Mouse (Mus musculus): ENCODE measurements around the gene Usp48. TPM values are rescaled to one million over a fixed set of nuclear protein-coding genes. Genes with fewer than 3 reads are reported as not detected.

Usp48 gene
- 10 to 100 TPM; 79.4 to 87.8 TPM for polyA plus RNA-seq (2017; shearing (Covaris generic))

DNA sequence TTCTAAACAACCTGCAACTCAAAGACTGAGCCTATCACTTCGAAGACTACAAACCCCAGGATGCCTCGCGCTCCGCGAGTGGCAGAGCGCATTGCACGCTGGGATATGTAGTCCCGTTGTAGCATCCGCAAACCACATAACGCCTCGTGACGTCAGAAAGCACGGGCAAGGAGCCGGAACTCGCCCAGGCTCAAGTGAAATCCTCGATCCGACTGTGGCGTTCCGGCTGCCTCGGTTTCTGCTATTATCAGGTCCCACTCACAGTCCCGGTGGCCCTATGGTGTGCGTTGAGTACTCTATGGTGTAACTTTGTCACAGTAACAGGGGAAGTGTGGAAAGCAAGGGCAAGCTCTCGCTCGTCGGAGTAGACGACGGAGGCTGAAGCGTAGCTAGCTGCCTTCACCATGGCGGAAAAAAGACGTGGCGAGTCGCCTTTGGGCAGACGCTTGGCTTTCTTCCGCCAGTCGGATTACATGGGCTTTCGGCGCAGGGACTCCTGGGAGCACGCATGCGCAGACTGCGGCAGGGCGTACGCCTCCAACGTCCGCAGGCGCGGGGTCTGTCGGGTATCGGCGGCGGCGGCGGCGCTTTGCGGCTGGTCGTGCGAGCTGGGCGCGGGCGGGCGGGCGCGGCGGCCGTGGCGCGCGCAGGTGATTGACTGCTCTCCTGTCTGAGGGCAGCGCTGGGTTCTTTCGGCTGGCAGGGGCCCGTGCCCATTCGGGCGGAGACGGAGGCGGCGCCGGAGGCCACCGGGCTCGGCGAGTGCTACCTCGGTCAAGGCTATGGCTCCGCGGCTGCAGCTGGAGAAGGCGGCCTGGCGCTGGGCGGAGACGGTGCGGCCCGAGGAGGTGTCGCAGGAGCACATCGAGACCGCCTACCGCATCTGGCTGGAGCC is at the start of gene Usp48:
Gene Usp48, plus strand, starts transcription at position 155 of the 895 bp plus-strand sequence.

DNA sequence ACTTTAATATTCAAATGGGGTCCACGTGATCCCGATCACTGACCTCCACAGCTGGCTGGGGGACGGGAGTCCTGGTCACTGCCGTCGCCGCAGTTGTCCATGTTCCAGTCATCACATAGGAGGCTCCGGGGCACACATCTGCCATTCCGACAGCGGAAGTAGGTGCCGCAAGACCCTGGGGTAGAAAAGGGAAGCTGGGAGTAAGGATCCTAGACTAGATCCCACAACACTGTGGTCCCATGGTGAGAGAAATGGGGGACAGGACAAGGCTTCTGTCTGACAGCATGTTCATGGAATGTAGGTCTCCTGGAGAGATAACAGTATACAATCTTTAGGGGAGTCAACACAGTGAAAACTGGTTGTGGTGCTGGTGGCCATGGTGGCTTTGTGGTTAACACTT is 19.1 kb upstream of the Usp48 start, which contains the start of gene Ldlrad2:
Gene Ldlrad2, minus strand, starts transcription at position 101 of the 400 bp plus-strand sequence.

DNA sequence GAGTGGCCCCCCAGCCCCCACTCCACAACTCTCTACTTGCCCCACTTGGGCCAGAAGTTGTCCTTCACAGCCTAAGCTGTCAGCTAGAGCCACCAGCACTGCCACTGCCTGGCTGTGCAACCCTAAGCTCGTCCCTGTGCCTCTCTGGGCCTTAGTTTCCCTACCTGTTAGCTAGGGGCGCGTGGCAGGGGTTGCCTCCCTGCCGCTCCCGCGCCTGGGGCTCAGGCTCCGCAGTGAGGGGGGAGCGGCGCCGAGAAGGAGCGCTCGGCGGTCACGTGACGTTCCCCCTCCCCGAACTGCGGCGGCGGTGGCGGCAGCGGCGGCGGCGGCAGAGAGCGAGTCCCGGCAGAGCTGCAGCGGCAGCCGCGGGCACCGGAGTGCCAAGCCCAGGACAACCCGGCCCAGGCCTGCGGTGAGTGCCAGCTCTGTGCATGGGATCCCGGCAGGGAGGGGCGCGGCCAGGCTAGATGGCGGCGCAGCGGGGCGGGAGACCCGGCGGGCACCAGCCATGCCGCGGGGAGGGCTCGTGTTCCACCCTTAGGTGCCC is 71.0 kb downstream of the Usp48 start, which contains the start of gene Rap1gap:
Gene Rap1gap, plus strand, starts transcription at position 294 of the 547 bp plus-strand sequence.

Other genes with a start within 250 kb of the Usp48 start
- gene Cdc42, start 236.0 kb upstream of the Usp48 start, polyA plus RNA-seq (2017; shearing (Covaris generic)), result 1,000 to 10,000 TPM in 1 of 2 experiments, 100 to 1,000 TPM in 1; 733 to 1,079 TPM
- not detected for gene Cela3a, start 184.0 kb upstream of the Usp48 start, polyA plus RNA-seq (2017; shearing (Covaris generic))
- gene Cela3b, start 163.2 kb upstream of the Usp48 start, polyA plus RNA-seq (2017; shearing (Covaris generic)), result not detected
- gene 1700013G24Rik, start 140.5 kb upstream of the Usp48 start, polyA plus RNA-seq (2017; shearing (Covaris generic)), result not detected
- gene Hspg2, start 125.0 kb upstream of the Usp48 start, polyA plus RNA-seq (2017; shearing (Covaris generic)), result not detected
- not detected for gene Ldlrad2, start 19.2 kb upstream of the Usp48 start, polyA plus RNA-seq (2017; shearing (Covaris generic))
- gene Rap1gap, start 71.0 kb downstream of the Usp48 start, polyA plus RNA-seq (2017; shearing (Covaris generic)), result 1 to 10 TPM in 1 of 2 experiments, under 1 TPM in 1; 0.28 to 1.6 TPM
- under 1 TPM; 0.81 to 0.97 TPM for gene Alpl, start 202.6 kb downstream of the Usp48 start, polyA plus RNA-seq (2017; shearing (Covaris generic))

Data from activated CD4-positive, CD25-positive, alpha-beta regulatory T cell (primary cell).